Mouse (Mus musculus): ENCODE results near the gene Grk2. TPM values are rescaled to one million over a fixed set of nuclear protein-coding genes. Genes with fewer than 3 reads are reported as not detected.
A peak's percentile ranks its signal among the peaks of the same experiment; 100 is the strongest.

The Grk2 gene
- polyA plus RNA-seq (2012; rRNA removed), result 110 and 120 TPM in 2 replicates

- H3K4me3 ChIP-seq (replicated peaks; ENCODE audit: extremely low read depth, low read depth, low read length), result peak within 1 kb of the TSS; percentile 94
- peaks cover 26% of the 10 kb centered on the region for H3K4me1 ChIP-seq (ENCODE audit: control insufficient read depth, insufficient read depth, low read length)
- TF ChIP-seq POLR2A (IDR thresholded peaks at IDR 0.05; ENCODE audit: borderline replicate concordance, extremely low read depth, low read depth, low read length) (no peak), CTCF (IDR thresholded peaks at IDR 0.05; ENCODE audit: insufficient read depth, low read length) (peak; percentile 44; the same call in 1 of the 2 replicates)
- WGBS, result 9% methylated on average over 46 of the region's 46 CpGs
- DNase-seq, result peak; percentile 76
Measured at GRCm38 (mm10) chr19:4306190-4306577, at the start of gene Grk2. Gene Grk2, minus strand, starts transcription at chr19:4306222.

DNA sequence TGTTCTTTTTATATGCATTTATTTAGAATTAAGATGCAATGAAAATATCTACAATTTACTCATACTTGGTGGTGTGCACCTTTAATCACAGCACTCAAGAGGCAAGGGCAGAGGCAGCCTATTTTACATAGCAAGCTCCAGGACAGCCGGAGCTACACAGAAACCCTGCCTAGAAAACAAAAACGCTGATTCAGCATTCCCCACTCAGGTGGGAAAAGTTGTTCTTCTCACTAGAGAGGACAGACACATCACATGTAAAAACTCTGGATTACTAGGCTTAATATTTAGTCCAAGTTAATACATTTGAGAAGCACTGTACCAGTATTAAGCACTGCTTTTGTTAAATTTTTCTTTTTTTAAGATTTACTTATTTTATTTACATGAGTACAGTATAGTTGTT, 43.4 kb upstream of the Grk2 start:
- H3K4me3 ChIP-seq (replicated peaks; ENCODE audit: extremely low read depth, low read depth, low read length), result no peak overlapping the region
- TF ChIP-seq CTCF (IDR thresholded peaks at IDR 0.05; ENCODE audit: insufficient read depth, low read length), result no peak
- no peak for TF ChIP-seq POLR2A (IDR thresholded peaks at IDR 0.05; ENCODE audit: borderline replicate concordance, extremely low read depth, low read depth, low read length)
- no peak for DNase-seq
- WGBS, result 91% methylated on average over 2 of the region's 2 CpGs
- H3K4me1 ChIP-seq (ENCODE audit: control insufficient read depth, insufficient read depth, low read length), result no peaks in the 10 kb centered on the region

DNA sequence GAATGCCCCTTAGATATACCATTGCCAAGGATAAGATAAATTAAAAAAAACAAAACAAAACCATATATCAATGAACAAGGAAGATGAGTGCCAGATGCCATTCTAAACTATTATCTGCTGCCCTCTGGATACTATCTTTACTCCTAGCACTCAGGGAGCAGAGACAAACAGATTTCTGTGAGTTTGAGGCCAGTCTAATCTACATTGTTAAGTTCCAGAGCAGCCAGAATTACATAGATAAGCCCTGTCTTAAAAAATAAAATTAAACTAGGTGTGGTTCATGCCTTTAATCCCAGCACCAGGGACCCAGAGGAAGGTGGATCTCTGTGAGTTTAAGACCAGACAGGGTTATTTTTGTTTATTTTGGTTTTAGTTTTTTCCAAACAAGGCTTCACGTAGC, 40.5 kb upstream of the Grk2 start:
- WGBS, result 72% methylated on average over 1 of the region's 1 CpGs
- TF ChIP-seq POLR2A (IDR thresholded peaks at IDR 0.05; ENCODE audit: borderline replicate concordance, extremely low read depth, low read depth, low read length) (no peak), CTCF (IDR thresholded peaks at IDR 0.05; ENCODE audit: insufficient read depth, low read length) (no peak)
- no peak overlapping the region for H3K4me3 ChIP-seq (replicated peaks; ENCODE audit: extremely low read depth, low read depth, low read length)
- H3K4me1 ChIP-seq (ENCODE audit: control insufficient read depth, insufficient read depth, low read length), result no peaks in the 10 kb centered on the region
- no peak for DNase-seq

DNA sequence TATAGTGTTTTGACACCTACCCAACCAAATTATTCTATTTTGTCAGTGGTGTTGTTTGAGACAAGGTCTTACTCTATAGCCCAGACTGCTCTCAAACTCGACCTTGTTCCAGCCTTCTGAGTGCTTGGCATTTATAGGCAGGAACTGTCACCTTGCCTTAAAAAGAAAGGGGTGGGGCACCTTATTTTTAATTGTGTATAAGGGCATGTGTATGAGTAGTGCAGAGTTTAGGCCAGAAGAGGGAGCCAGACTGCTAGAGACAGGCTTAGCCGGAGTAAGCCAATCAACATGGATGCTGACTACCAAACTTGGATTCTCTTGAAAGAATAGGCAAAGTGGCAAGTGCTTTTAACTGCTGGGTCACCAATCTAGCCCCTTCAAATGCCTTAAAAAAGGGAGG, 32.1 kb upstream of the Grk2 start:
- WGBS, result 1% methylated on average over 2 of the region's 2 CpGs

GRCm38 (mm10) chr19:4333791-4334190, 27.8 kb upstream of the Grk2 start:
- DNase-seq, result peak; percentile 93
- TF ChIP-seq CTCF (IDR thresholded peaks at IDR 0.05; ENCODE audit: insufficient read depth, low read length) (no peak), POLR2A (IDR thresholded peaks at IDR 0.05; ENCODE audit: borderline replicate concordance, extremely low read depth, low read depth, low read length) (peak; percentile 90; the same call in 1 of the 2 replicates)
- Histone ChIP-seq H3K4me3 (replicated peaks; ENCODE audit: extremely low read depth, low read depth, low read length) (peak overlapping the region; percentile 70), H3K4me1 (ENCODE audit: control insufficient read depth, insufficient read depth, low read length) (peaks cover 7% of the 10 kb centered on the region)
- under 1% methylated on average over 16 of the region's 16 CpGs for WGBS

More for the DNA sequence above, 32.1 kb upstream of the Grk2 start:
- DNase-seq, result peak; percentile 33
- no peaks in the 10 kb centered on the region for H3K4me1 ChIP-seq (ENCODE audit: control insufficient read depth, insufficient read depth, low read length)
- TF ChIP-seq CTCF (IDR thresholded peaks at IDR 0.05; ENCODE audit: insufficient read depth, low read length) (peak; percentile 61), POLR2A (IDR thresholded peaks at IDR 0.05; ENCODE audit: borderline replicate concordance, extremely low read depth, low read depth, low read length) (no peak)
- no peak overlapping the region for H3K4me3 ChIP-seq (replicated peaks; ENCODE audit: extremely low read depth, low read depth, low read length)

GRCm38 (mm10) chr19:4333100-4333775, 27.2 kb upstream of the Grk2 start:
- TF ChIP-seq POLR2A (IDR thresholded peaks at IDR 0.05; ENCODE audit: borderline replicate concordance, extremely low read depth, low read depth, low read length), result no peak
- no peak for TF ChIP-seq CTCF (IDR thresholded peaks at IDR 0.05; ENCODE audit: insufficient read depth, low read length)
- Histone ChIP-seq H3K4me3 (replicated peaks; ENCODE audit: extremely low read depth, low read depth, low read length) (peak overlapping the region; percentile 70), H3K4me1 (ENCODE audit: control insufficient read depth, insufficient read depth, low read length) (peaks cover 7% of the 10 kb centered on the region)
- WGBS, result under 1% methylated on average over 13 of the region's 13 CpGs
- no peak for DNase-seq

- Histone ChIP-seq H3K4me1 (ENCODE audit: control insufficient read depth, insufficient read depth, low read length) (peaks cover 7% of the 10 kb centered on the region), H3K4me3 (replicated peaks; ENCODE audit: extremely low read depth, low read depth, low read length) (peak overlapping the region; percentile 70)
- 0% methylated on average over 4 of the region's 4 CpGs for WGBS
- no peak for TF ChIP-seq CTCF (IDR thresholded peaks at IDR 0.05; ENCODE audit: insufficient read depth, low read length)
- TF ChIP-seq POLR2A (IDR thresholded peaks at IDR 0.05; ENCODE audit: borderline replicate concordance, extremely low read depth, low read depth, low read length), result no peak
- DNase-seq, result peak; percentile 36
Measured at GRCm38 (mm10) chr19:4332653-4333052, 26.6 kb upstream of the Grk2 start.

DNA sequence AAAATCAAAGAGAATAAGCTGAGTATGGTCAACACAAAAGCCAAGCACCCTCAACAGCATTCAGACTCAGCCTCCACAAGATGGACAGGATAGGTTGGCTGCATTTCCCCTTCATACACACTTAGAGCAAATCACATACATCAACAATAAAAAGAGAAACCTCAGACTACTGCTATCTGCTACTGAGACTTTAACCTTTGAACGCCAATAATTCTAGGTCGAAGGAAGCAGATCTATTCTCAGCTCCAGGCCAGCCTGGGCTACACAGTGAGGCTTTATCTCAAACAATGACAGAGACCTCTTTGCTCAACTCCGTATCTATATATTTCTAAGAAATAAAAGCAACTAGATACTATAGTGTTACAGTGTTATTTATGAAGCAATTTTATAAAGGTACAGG, 25.3 kb upstream of the Grk2 start:
- TF ChIP-seq CTCF (IDR thresholded peaks at IDR 0.05; ENCODE audit: insufficient read depth, low read length), result no peak
- no peak for TF ChIP-seq POLR2A (IDR thresholded peaks at IDR 0.05; ENCODE audit: borderline replicate concordance, extremely low read depth, low read depth, low read length)
- 70% methylated on average over 3 of the region's 3 CpGs for WGBS
- DNase-seq, result no peak
- peaks cover 7% of the 10 kb centered on the region for H3K4me1 ChIP-seq (ENCODE audit: control insufficient read depth, insufficient read depth, low read length)
- no peak overlapping the region for H3K4me3 ChIP-seq (replicated peaks; ENCODE audit: extremely low read depth, low read depth, low read length)

DNA sequence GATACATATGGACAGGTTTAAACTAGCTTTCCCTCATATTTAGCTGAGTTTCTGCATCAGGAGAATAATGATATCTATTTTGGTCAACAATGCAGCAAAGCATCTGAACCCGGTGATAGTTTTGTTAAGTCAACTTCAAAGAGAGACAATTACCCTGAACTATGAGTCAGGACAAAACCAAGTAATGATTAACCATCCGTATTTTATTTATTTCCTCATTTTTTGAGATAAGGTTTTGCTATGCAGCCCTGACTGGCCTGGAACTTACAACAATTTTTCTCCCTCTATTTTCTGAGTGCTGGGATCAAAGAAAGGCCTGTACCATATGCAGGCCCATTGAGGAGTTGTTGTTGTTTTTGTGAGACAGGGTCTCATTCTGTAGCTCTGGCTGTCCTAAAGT, 24.6 kb upstream of the Grk2 start:
- TF ChIP-seq POLR2A (IDR thresholded peaks at IDR 0.05; ENCODE audit: borderline replicate concordance, extremely low read depth, low read depth, low read length), result no peak
- TF ChIP-seq CTCF (IDR thresholded peaks at IDR 0.05; ENCODE audit: insufficient read depth, low read length), result no peak
- DNase-seq, result no peak
- no peak overlapping the region for H3K4me3 ChIP-seq (replicated peaks; ENCODE audit: extremely low read depth, low read depth, low read length)
- WGBS, result 60% methylated on average over 2 of the region's 2 CpGs
- H3K4me1 ChIP-seq (ENCODE audit: control insufficient read depth, insufficient read depth, low read length), result peaks cover 7% of the 10 kb centered on the region

DNA sequence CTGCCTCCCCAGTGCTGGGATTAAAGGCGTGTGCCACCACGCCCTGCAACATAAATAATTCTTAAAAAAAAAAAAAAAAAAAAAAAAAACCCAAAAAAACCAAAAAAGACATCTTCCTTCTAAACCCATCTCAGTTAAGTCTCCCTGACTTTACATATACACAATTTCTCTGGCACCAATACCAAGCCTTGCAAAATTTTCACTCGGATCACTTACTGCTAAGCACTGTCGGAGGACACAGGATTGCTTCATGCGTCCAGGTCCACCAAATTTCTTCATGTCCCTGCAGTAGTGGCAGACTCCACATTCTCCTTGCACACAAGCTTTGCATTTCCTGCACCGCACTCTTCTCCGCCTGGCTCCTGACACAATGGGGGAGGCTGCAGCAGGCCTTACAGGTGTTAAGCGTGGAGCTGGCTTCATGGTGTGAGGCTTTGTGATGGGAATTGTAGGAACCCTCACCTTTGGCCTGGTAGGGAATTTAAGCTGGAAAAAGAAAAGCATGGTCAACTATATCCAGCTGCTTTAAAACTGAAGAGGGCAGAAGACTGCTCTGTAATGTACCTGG, 22.8 kb upstream of the Grk2 start:
- H3K4me1 ChIP-seq (ENCODE audit: control insufficient read depth, insufficient read depth, low read length), result peaks cover 7% of the 10 kb centered on the region
- DNase-seq, result no peak
- 87% methylated on average over 8 of the region's 8 CpGs for WGBS
- TF ChIP-seq CTCF (IDR thresholded peaks at IDR 0.05; ENCODE audit: insufficient read depth, low read length) (no peak), POLR2A (IDR thresholded peaks at IDR 0.05; ENCODE audit: borderline replicate concordance, extremely low read depth, low read depth, low read length) (no peak)
- H3K4me3 ChIP-seq (replicated peaks; ENCODE audit: extremely low read depth, low read depth, low read length), result no peak overlapping the region
